ENCODE assay signal across 25 mouse cellular contexts in genomic region chr1:66562332-66562731, GRCm38 (mm10).
DNase-seq lines count a peak whose midpoint lies in the region; ATAC-seq lines count a peak whose summit lies in the region.
"Had no signal": no experiment of that assay in that cellular context is flagged by ENCODE, and none has a peak within 500 bp of the region (broad histone marks: within the 10 kb centered on the region; RNA-seq: fewer than 3 reads in every experiment).

No protein-coding gene starts in this region.

- no peaks in the 10 kb centered on the region for H3K9me3 ChIP-seq in limb, embryonic 11.5 days (ENCODE audit: control insufficient read depth, low read length)
- H3K9me3 ChIP-seq in limb, embryonic 10.5 days (replicated peaks): no peaks in the 10 kb centered on the region
- H3K9me3 ChIP-seq in limb, embryonic 12.5 days: no peaks in the 10 kb centered on the region
- H3K9me3 ChIP-seq in neural tube, embryonic 14.5 days (ENCODE audit: control insufficient read depth, low read length): no peaks in the 10 kb centered on the region
- H3K9me3 ChIP-seq in midbrain, embryonic 15.5 days: no peaks in the 10 kb centered on the region
- H3K9me3 ChIP-seq: embryonic facial prominence, embryonic 12.5 days; embryonic facial prominence, embryonic 15.5 days; G1E; hindbrain, embryonic 10.5 days; hindbrain, embryonic 13.5 days had no signal

- H3K27me3 ChIP-seq in limb, embryonic 11.5 days (ENCODE audit: control insufficient read depth, insufficient read depth, low read length): no peaks in the 10 kb centered on the region
- no peaks in the 10 kb centered on the region for H3K27me3 ChIP-seq in limb, embryonic 10.5 days (ENCODE audit: low read depth, poor library complexity, severe bottlenecking)
- H3K27me3 ChIP-seq in limb, embryonic 12.5 days: no peaks in the 10 kb centered on the region
- H3K27me3 ChIP-seq in neural tube, embryonic 14.5 days (ENCODE audit: control insufficient read depth, insufficient read depth, low read length): no peaks in the 10 kb centered on the region
- H3K27me3 ChIP-seq in midbrain, embryonic 15.5 days (replicated peaks): no peaks in the 10 kb centered on the region
- H3K27me3 ChIP-seq: CH12.LX; embryonic facial prominence, embryonic 12.5 days; embryonic facial prominence, embryonic 15.5 days; hindbrain, embryonic 13.5 days; Patski had no signal

- H3K4me1 ChIP-seq in limb, embryonic 11.5 days (ENCODE audit: control insufficient read depth, insufficient read depth, low read length): no peaks in the 10 kb centered on the region
- no peaks in the 10 kb centered on the region; the same call in 1 of the 2 replicates for H3K4me1 ChIP-seq in limb, embryonic 10.5 days
- peaks cover 13% of the 10 kb centered on the region for H3K4me1 ChIP-seq in limb, embryonic 12.5 days (replicated peaks)
- H3K4me1 ChIP-seq in neural tube, embryonic 14.5 days (ENCODE audit: control insufficient read depth, insufficient read depth, low read length): peaks cover 3% of the 10 kb centered on the region; the same call in 1 of the 2 replicates
- H3K4me1 ChIP-seq in midbrain, embryonic 15.5 days: no peaks in the 10 kb centered on the region
- H3K4me1 ChIP-seq: embryonic facial prominence, embryonic 12.5 days; embryonic facial prominence, embryonic 15.5 days; hindbrain, embryonic 10.5 days; hindbrain, embryonic 13.5 days had no signal

- no peak for DNase-seq in limb, embryonic 11.5 days (ENCODE audit: low spot score)
- DNase-seq in limb, embryonic 10.5 days (ENCODE audit: low spot score): no peak
- DNase-seq in heart, postnatal 25 days (ENCODE audit: low spot score): no peak
- DNase-seq: adrenal gland, postnatal 14 days; B cell, adult 2 months; cerebellum, adult 11 months; cerebellum, adult 2 months; cerebellum, adult 9-11 months; cerebellum, postnatal 25 days; forebrain, postnatal 0 days; gastrocnemius, postnatal 25 days; heart, adult 2 months; heart, postnatal 36 days had no signal

- no peak overlapping the region for H3K4me2 ChIP-seq in limb, embryonic 11.5 days (ENCODE audit: low read depth, severe bottlenecking)
- H3K4me2 ChIP-seq in limb, embryonic 12.5 days: no peak overlapping the region
- no peak overlapping the region for H3K4me2 ChIP-seq in neural tube, embryonic 14.5 days (ENCODE audit: low read depth, low read length)
- no peak overlapping the region for H3K4me2 ChIP-seq in midbrain, embryonic 15.5 days
- H3K4me2 ChIP-seq: embryonic facial prominence, embryonic 12.5 days; embryonic facial prominence, embryonic 15.5 days; heart, embryonic 11.5 days; hindbrain, embryonic 13.5 days had no signal

- H3K9ac ChIP-seq in limb, embryonic 11.5 days (ENCODE audit: low read length): no peak overlapping the region
- no peak overlapping the region for H3K9ac ChIP-seq in limb, embryonic 12.5 days (replicated peaks)
- no peak overlapping the region for H3K9ac ChIP-seq in neural tube, embryonic 14.5 days (replicated peaks; ENCODE audit: low read depth, low read length)
- H3K9ac ChIP-seq in midbrain, embryonic 15.5 days: no peak overlapping the region
- H3K9ac ChIP-seq: embryonic facial prominence, embryonic 12.5 days; embryonic facial prominence, embryonic 15.5 days; forebrain, postnatal 0 days; hindbrain, embryonic 13.5 days had no signal

- H3K27ac ChIP-seq in limb, embryonic 11.5 days (replicated peaks; ENCODE audit: low read depth, low read length): no peak overlapping the region
- H3K27ac ChIP-seq in limb, embryonic 10.5 days: no peak overlapping the region
- no peak overlapping the region for H3K27ac ChIP-seq in limb, embryonic 12.5 days
- no peak overlapping the region for H3K27ac ChIP-seq in neural tube, embryonic 14.5 days (ENCODE audit: low read depth, low read length)
- no peak overlapping the region for H3K27ac ChIP-seq in midbrain, embryonic 15.5 days
- H3K27ac ChIP-seq: embryonic facial prominence, embryonic 12.5 days; embryonic facial prominence, embryonic 15.5 days; heart, adult 2 months; hindbrain, embryonic 10.5 days; hindbrain, embryonic 13.5 days had no signal

- 0 out of 2 replicates have a peak, but pooled peaks have one; percentile 64 for ATAC-seq in limb, embryonic 11.5 days (ENCODE audit: insufficient number of reproducible peaks, low FRiP score, low TSS enrichment, low read depth)
- peak; percentile 56; the same call in 1 of the 2 replicates for ATAC-seq in limb, embryonic 12.5 days (ENCODE audit: insufficient number of reproducible peaks, insufficient read depth, low FRiP score, low TSS enrichment, low read depth)
- ATAC-seq in neural tube, embryonic 14.5 days (ENCODE audit: low read depth): peak; percentile 56; the same call in 1 of the 2 replicates
- ATAC-seq in midbrain, embryonic 15.5 days (replicated peaks): no peak
- ATAC-seq: forebrain, embryonic 14.5 days; forebrain, postnatal 0 days; Patski had no signal

- 67% methylated on average over 2 of the region's 2 CpGs for WGBS in limb, embryonic 11.5 days
- 82% methylated on average over 2 of the region's 2 CpGs for WGBS in limb, embryonic 10.5 days
- 35% methylated on average over 2 of the region's 2 CpGs for WGBS in limb, embryonic 12.5 days
- 66% methylated on average over 2 of the region's 2 CpGs for WGBS in neural tube, embryonic 14.5 days
- 89% methylated on average over 2 of the region's 2 CpGs for WGBS in midbrain, embryonic 15.5 days

- no peaks in the 10 kb centered on the region for H3K36me3 ChIP-seq in limb, embryonic 11.5 days (ENCODE audit: control insufficient read depth, insufficient read depth, low read length)
- H3K36me3 ChIP-seq in limb, embryonic 10.5 days: no peaks in the 10 kb centered on the region
- no peaks in the 10 kb centered on the region for H3K36me3 ChIP-seq in limb, embryonic 12.5 days
- no peaks in the 10 kb centered on the region for H3K36me3 ChIP-seq in neural tube, embryonic 14.5 days (ENCODE audit: control insufficient read depth, insufficient read depth, low read length)
- no peaks in the 10 kb centered on the region for H3K36me3 ChIP-seq in midbrain, embryonic 15.5 days (replicated peaks)
- H3K36me3 ChIP-seq: embryonic facial prominence, embryonic 12.5 days; embryonic facial prominence, embryonic 15.5 days; G1E; hindbrain, embryonic 10.5 days; hindbrain, embryonic 13.5 days had no signal

- intact Hi-C loops in heart, postnatal 25 days (cut with DNase I): no loop called here

- H3K4me3 ChIP-seq in limb, embryonic 11.5 days (ENCODE audit: low read depth, low read length): no peak overlapping the region
- no peak overlapping the region for H3K4me3 ChIP-seq in limb, embryonic 10.5 days
- no peak overlapping the region for H3K4me3 ChIP-seq in limb, embryonic 12.5 days (replicated peaks)
- no peak overlapping the region for H3K4me3 ChIP-seq in neural tube, embryonic 14.5 days (ENCODE audit: low read depth, low read length)
- no peak overlapping the region for H3K4me3 ChIP-seq in midbrain, embryonic 15.5 days
- H3K4me3 ChIP-seq: embryonic facial prominence, embryonic 12.5 days; embryonic facial prominence, embryonic 15.5 days; heart, adult 2 months; hindbrain, embryonic 10.5 days; hindbrain, embryonic 13.5 days had no signal
